Mouse (Mus musculus) cerebral cortex, adult 2 months (tissue): ENCODE measurements around the gene Rragd.

ENCODE experiments used
- whole genome bisulfite sequencing: fragments of 180-500 bp; shearing (Covaris S2); methylation state at CpG from one replicate; pipeline ENCODE4 v1.1.7; 2018; 5-methylcytosine and 5-hydroxymethylcytosine counted together

The Rragd gene

GRCm38 (mm10) chr4:32984801-32985675 lies 2.2 kb downstream of the Rragd start:
- WGBS = 20% methylated on average over 13 of the region's 13 CpGs

DNA sequence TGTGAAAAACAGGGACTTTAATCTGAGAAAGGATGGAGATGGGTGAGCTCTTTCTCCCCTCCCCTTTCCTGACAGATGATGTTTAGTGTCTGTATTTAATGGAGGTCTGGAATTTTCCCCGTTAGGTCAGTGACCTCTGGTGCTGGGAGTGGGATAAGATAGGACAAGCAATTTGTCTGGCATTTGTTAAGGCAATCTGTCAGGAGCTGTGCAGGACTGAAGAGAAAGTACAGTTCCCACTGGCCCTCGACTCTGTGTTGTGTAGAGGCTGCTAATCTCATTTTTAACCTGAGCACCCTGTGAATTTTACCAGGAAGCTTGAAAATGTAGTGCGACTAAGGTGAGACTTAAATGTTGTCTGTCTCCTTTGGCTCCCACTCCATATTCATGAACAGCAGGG lies 2.8 kb downstream of the Rragd start:
- WGBS = 30% methylated on average over 3 of the region's 3 CpGs

DNA sequence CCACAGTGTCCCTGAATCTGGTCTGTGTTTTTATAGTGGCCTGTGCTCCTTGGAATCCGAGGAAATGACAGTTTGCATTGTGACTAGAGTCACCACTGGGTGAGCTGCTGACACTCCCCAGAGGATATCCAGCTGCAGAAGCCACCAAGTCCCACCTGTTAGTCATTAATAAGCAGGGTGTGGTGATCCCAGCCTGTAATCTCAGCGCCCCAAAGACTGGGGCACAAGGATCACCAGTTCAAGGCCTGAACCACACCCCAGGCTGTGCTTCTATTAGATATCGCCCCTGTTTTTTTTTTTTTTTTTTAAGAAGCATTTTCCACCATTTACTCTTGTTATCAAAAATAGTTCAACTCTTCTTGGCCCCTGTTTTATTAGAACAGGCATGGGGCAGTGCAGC lies 4.2 kb downstream of the Rragd start:
- 80% methylated on average over 3 of the region's 3 CpGs for WGBS

DNA sequence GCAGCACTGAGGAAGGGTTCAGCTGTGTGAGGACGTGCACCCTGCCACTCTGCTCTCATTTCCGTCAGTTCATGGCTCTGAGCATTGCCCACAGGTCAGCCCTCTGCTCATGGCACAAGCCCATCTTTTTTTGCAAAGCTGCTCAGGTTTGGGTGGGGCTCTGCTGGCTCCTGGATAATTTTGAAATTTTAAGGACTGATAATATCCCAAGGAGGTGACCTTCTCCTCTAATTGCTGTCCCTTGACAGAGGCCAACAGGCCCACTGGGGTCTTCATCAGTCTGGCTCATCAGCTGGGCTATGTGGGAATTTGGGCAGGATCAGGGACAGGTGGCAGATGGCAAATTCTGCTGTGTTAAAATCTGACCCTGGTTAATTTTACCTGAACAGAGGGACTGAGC lies 6.5 kb downstream of the Rragd start:
- WGBS = 93% methylated on average over 2 of the region's 2 CpGs

GRCm38 (mm10) chr4:32994168-32994567 lies 11.3 kb downstream of the Rragd start:
- 74% methylated on average over 3 of the region's 3 CpGs for WGBS

- 95% methylated on average over 5 of the region's 5 CpGs for WGBS
Measured at GRCm38 (mm10) chr4:32996083-32996482, 13.2 kb downstream of the Rragd start.

GRCm38 (mm10) chr4:32997571-32997970 lies 14.7 kb downstream of the Rragd start:
- 82% methylated on average over 5 of the region's 5 CpGs for WGBS

DNA sequence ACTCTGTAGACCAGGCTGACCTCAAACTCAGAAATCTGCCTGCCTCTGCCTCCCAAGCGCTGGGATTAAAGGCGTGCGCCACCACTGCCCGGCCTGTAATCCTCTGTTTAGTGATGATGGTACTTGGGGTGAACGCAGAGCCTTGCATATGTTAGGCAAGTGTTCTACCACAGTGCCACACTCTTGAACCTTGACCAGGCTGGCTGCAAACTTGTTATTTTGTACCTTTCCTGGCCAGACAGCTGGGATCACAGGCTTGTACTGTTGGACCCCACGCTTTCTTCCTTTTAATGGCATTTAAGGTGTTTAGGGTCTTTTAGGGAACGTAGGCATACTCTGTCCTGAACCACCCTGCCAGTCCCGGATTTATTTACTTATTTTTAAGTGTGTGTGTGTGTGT lies 16.2 kb downstream of the Rragd start:
- WGBS = 98% methylated on average over 8 of the region's 8 CpGs

DNA sequence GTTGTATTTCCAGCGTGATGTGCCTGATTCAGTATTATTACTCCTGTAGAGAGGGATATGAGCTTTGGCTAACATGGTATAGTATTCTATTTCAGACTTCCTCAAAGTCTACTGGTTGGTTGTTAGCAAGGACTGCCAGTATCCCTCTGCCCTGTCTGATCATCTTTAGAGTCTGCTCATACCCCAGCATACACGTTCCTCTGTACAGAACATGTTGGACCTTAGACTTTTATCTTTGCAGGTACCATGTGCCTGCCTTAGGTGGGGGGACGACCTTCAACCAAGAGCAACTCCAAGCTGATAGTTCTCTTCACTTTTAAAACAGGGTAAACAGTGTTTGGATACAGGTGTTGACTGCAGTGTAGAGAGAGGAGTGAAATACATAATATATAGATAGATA lies 19.2 kb downstream of the Rragd start:
- WGBS = 92% methylated on average over 3 of the region's 3 CpGs

DNA sequence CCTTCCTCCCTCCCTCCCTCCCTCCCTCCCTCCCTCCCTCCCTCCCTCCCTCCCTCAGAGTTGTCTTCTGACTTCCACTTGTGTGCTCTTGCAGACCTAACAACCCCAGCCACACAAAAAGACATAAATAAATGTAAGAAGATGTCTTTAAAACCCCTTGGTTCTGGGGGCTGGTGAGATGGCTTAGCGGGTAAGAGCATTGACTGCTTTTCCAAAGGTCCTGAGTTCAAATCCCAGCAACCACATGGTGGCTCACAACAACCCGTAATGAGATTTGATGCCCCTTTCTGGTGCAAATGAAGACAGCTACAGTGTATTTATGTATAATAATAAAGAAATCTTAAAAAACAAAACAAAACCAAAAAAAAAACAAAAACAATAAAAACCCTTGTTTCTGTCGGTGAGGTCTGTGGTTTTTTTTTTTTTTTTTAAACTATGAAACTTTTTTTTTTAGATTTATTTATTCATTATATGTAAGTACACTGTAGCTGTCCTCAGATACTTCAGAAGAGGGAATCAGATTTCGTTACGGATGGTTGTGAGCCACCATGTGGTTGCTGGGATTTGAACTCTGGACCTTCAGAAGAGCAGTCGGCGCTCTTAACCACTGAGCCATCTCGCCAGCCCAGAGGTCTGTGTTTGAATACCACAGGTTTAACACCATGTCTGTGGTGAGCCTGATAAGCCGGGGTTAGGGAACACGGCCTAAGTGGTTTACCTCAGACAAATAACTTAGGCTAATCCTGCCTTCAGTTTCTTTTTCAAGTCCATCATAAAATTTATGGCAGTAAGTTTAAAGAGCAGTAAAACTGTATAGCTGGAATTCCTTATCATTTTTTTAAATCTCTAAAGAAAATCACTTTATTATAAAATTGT lies 23.0 kb downstream of the Rragd start:
- 97% methylated on average over 10 of the region's 10 CpGs for WGBS

DNA sequence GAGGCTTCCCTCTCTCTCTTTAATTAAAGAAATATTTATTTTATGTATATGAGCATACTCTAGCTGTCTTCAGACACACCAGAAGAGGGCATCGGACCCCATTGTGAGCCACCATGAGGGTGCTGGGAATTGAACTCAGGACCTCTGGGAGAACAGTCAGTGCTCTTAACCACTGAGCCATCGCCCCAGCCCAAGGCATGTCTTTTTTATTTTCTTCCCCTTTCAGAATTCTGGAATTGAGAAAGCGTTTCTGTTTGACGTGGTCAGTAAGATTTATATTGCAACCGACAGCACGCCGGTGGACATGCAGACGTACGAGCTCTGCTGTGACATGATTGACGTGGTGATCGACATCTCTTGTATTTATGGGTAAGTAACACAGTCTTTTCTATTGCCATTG lies 24.0 kb downstream of the Rragd start:
- 95% methylated on average over 11 of the region's 11 CpGs for WGBS

DNA sequence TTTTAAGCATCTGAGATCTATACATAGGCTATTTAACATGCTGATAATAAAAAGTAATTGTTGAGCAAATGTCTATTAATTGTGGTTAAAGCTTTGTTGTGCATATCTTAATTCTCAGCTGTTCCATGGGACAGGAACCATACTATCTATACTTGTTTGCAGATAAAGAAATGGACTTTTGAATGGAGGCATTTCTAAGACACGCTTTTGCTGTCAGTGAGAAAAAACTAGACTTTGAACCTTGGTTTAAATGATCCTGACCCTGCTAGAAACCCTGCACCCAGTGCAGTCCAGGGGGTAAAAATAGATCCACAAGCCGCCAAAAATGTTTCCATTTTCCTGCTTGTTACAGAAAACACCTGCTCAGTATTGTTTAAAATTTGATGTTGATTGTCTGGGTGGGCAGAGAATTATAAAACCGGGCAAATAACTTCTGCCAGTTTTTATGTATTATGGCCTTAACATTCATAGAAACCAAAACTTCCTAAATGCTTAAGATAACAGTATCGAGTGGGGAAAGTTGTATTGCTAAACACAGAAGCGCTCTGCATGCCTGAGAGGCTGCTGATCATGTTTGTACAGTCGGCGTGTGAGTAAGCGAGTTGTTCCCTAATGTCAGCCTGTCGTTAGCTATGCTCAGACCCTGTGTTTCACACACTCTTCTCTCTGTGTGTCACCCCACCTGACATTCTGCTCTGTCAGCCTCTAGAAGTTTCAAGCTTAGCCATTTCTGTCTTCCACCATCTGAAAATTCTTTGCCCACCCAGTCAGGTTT lies 24.8 kb downstream of the Rragd start:
- 86% methylated on average over 9 of the region's 9 CpGs for WGBS

GRCm38 (mm10) chr4:33010078-33010477 lies 27.2 kb downstream of the Rragd start:
- WGBS = 90% methylated on average over 1 of the region's 1 CpGs

- 78% methylated on average over 4 of the region's 4 CpGs for WGBS
Measured at GRCm38 (mm10) chr4:33012484-33012883, 29.6 kb downstream of the Rragd start.

- 40% methylated on average over 9 of the region's 9 CpGs for WGBS
Measured at GRCm38 (mm10) chr4:33018361-33018999, 35.6 kb downstream of the Rragd start.

GRCm38 (mm10) chr4:33024420-33024819 lies 41.6 kb downstream of the Rragd start:
- 75% methylated on average over 8 of the region's 8 CpGs for WGBS

- WGBS = 81% methylated on average over 7 of the region's 7 CpGs
Measured at GRCm38 (mm10) chr4:33029104-33029503, 46.3 kb downstream of the Rragd start.

DNA sequence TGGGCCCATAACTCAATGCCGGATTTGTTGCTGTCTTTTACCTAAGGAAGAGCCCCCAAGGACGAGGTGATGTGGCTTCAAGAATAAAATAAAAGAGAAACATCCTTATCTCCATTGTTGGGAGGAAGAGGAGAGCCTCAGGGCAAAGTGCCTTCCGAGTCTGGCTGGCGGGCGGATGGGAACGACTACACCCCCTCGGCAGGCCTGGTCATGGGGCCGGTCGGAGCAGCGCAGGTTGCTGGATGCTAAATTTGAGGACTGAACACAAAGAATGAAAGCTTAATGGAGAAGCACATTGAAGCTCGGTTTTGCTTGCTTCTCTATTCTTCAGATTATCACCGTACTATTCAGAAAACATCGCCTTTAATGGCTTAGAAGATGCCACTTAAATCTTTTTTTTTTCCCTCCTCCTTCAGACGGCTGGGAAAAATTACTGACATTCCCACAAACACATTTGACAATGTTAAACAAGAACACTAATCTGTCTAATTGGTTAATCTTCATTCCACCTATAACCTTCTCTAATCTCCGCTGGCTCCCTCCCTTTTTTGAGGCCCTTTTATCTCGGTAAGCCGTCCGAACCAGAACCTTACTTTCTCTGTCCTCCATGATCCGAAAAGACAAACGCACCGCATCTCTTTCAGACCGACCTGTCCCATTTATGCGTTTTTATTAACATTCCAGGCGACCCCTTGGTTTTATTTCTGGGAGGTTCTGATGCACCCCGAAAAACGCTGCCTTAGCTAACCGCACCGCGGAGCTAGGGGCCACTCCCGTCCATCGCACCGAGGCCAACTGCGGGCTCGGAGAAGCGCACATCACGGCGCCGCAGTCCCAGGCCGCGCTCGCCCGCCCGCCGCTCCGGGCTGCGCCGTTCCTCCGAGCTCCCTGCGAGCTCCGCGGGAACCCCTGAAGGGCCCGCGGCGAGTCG lies 47.7 kb downstream of the Rragd start:
- WGBS = under 1% methylated on average over 55 of the region's 55 CpGs

GRCm38 (mm10) chr4:33031195-33031960 lies 48.5 kb downstream of the Rragd start, which contains the start of gene Ube2j1:
Ube2j1 (plus strand) TSS chr4:33031416.
- WGBS = under 1% methylated on average over 123 of the region's 123 CpGs
